Mouse (Mus musculus): ENCODE data around the gene Cacna2d4.

Gene Cacna2d4

GRCm38 (mm10) chr6:119378631-119379030 lies 142.3 kb downstream of the Cacna2d4 start:
- POLR2A ChIA-PET: interaction anchor here in 1 of 4 experiments (0.9 to 2.4 kb wide), 4 partner anchors 11 to 159 kb away, joined by 3 to 8 read pairs (median 4); no protein-coding TSS in a partner anchor
- CTCF ChIA-PET: interaction anchor here in 1 of 4 experiments (1.6 kb wide), 1 partner anchor 66 kb away, joined by 6 read pairs; no protein-coding TSS in a partner anchor

- ChIA-PET POLR2A (interaction anchor here in 3 of 4 experiments (0.6 to 3.3 kb wide), 15 partner anchors 9 to 287 kb away, joined by 3 to 21 read pairs (median 3); partner anchors contain the start of gene Adipor2 (in 1 of the 3)), CTCF (interaction anchor here (0.5 to 1.4 kb wide), 16 partner anchors 10 to 525 kb away, joined by 3 to 6 read pairs (median 4); partner anchors contain the start of gene Lrtm2 (in 1 of the 4))
Observed at GRCm38 (mm10) chr6:119385668-119386067, 149.3 kb downstream of the Cacna2d4 start.

GRCm38 (mm10) chr6:119386421-119386820 lies 150.1 kb downstream of the Cacna2d4 start:
- ChIA-PET POLR2A (interaction anchor here in 2 of 4 experiments (0.5 to 3.3 kb wide), 6 partner anchors 10 to 262 kb away, joined by 3 to 21 read pairs (median 4); partner anchors contain the start of gene Adipor2 (in 1 of the 2)), CTCF (interaction anchor here in 3 of 4 experiments (1.1 to 1.4 kb wide), 3 partner anchors 12 to 167 kb away, joined by 3 to 5 read pairs (median 4); no protein-coding TSS in a partner anchor)

GRCm38 (mm10) chr6:119386821-119387220 lies 150.5 kb downstream of the Cacna2d4 start:
- ChIA-PET POLR2A (interaction anchor here in 2 of 4 experiments (0.6 to 3.8 kb wide), 6 partner anchors 9 to 62 kb away, joined by 3 to 22 read pairs (median 6); no protein-coding TSS in a partner anchor), CTCF (no interaction called here)

GRCm38 (mm10) chr6:119387801-119388649 lies 151.7 kb downstream of the Cacna2d4 start:
- ChIA-PET CTCF (no interaction called here), POLR2A (interaction anchor here in 2 of 4 experiments (0.6 to 3.8 kb wide), 20 partner anchors 8 to 213 kb away, joined by 3 to 22 read pairs (median 4); partner anchors contain the start of genes Adipor2 (in 2 of the 2) and Dcp1b (in 1 of the 2))

- POLR2A ChIA-PET: interaction anchor here in 2 of 4 experiments (0.6 to 3.8 kb wide), 25 partner anchors 9 to 214 kb away, joined by 3 to 22 read pairs (median 4); partner anchors contain the start of genes Adipor2 (in 2 of the 2) and Dcp1b (in 1 of the 2)
Observed at GRCm38 (mm10) chr6:119388650-119389012, 152.3 kb downstream of the Cacna2d4 start.

GRCm38 (mm10) chr6:119389089-119389488 lies 152.8 kb downstream of the Cacna2d4 start:
- CTCF ChIA-PET: interaction anchor here in 1 of 4 experiments (1.5 kb wide), 1 partner anchor 55 kb away, joined by 5 read pairs; no protein-coding TSS in a partner anchor
- POLR2A ChIA-PET: interaction anchor here in 3 of 4 experiments (0.7 to 3.8 kb wide), 24 partner anchors 8 to 214 kb away, joined by 3 to 22 read pairs (median 4); partner anchors contain the start of genes Adipor2 (in 1 of the 3) and Dcp1b (in 1 of the 3)

More at GRCm38 (mm10) chr6:119388650-119389012, 152.3 kb downstream of the Cacna2d4 start:
- CTCF ChIA-PET: no interaction called here

- CTCF ChIA-PET: interaction anchor here in 1 of 4 experiments (1.5 kb wide), 1 partner anchor 53 kb away, joined by 5 read pairs; no protein-coding TSS in a partner anchor
- POLR2A ChIA-PET: interaction anchor here in 2 of 4 experiments (0.9 to 2.7 kb wide), 6 partner anchors 7 to 20 kb away, joined by 3 to 7 read pairs (median 4); no protein-coding TSS in a partner anchor
Observed at GRCm38 (mm10) chr6:119390728-119391127, 154.4 kb downstream of the Cacna2d4 start.

- CTCF ChIA-PET: no interaction called here
- POLR2A ChIA-PET: interaction anchor here in 1 of 4 experiments (0.7 to 1.3 kb wide), 3 partner anchors 8 to 33 kb away, joined by 3 to 4 read pairs (median 3); no protein-coding TSS in a partner anchor
Observed at GRCm38 (mm10) chr6:119392836-119393235, 156.5 kb downstream of the Cacna2d4 start.

- ChIA-PET POLR2A (interaction anchor here in 3 of 4 experiments (0.6 to 3.7 kb wide), 18 partner anchors 9 to 1257 kb away, joined by 3 to 20 read pairs (median 4); partner anchors contain the start of genes Adipor2 (in 1 of the 3) and Csgalnact2 (in 1 of the 3)), CTCF (interaction anchor here in 3 of 4 experiments (0.5 to 2.0 kb wide), 11 partner anchors 10 to 215 kb away, joined by 3 to 5 read pairs (median 4); no protein-coding TSS in a partner anchor)
Observed at GRCm38 (mm10) chr6:119395421-119396308, 159.3 kb downstream of the Cacna2d4 start.

- ChIA-PET POLR2A (interaction anchor here in 3 of 4 experiments (0.7 to 3.7 kb wide), 13 partner anchors 8 to 875 kb away, joined by 3 to 20 read pairs (median 5); partner anchors contain the start of gene Adipor2 (in 1 of the 3)), CTCF (interaction anchor here in 3 of 4 experiments (0.6 to 2.0 kb wide), 4 partner anchors 11 to 35 kb away, joined by 3 to 5 read pairs (median 4); no protein-coding TSS in a partner anchor)
Observed at GRCm38 (mm10) chr6:119396309-119396634, 159.9 kb downstream of the Cacna2d4 start.

GRCm38 (mm10) chr6:119399371-119399770 lies 163.0 kb downstream of the Cacna2d4 start:
- CTCF ChIA-PET: no interaction called here
- POLR2A ChIA-PET: interaction anchor here in 3 of 4 experiments (0.7 to 2.0 kb wide), 4 partner anchors 10 to 28 kb away, joined by 3 to 7 read pairs (median 5); no protein-coding TSS in a partner anchor

- ChIA-PET POLR2A (interaction anchor here in 2 of 4 experiments (0.9 to 1.7 kb wide), 8 partner anchors 8 to 35 kb away, joined by 3 to 5 read pairs (median 3); no protein-coding TSS in a partner anchor), CTCF (no interaction called here)
Observed at GRCm38 (mm10) chr6:119400649-119401048, 164.3 kb downstream of the Cacna2d4 start.

- CTCF ChIA-PET: interaction anchor here in 1 of 4 experiments (0.8 kb wide), 1 partner anchor 42 kb away, joined by 5 read pairs; no protein-coding TSS in a partner anchor
- POLR2A ChIA-PET: interaction anchor here in 2 of 4 experiments (0.7 to 5.8 kb wide), 7 partner anchors 9 to 34 kb away, joined by 3 to 44 read pairs (median 3); no protein-coding TSS in a partner anchor
Observed at GRCm38 (mm10) chr6:119401545-119402304, 165.4 kb downstream of the Cacna2d4 start.
